Mouse (Mus musculus) thymus, adult 2 months (tissue): ENCODE data around the gene Cldn18.

Experiments
- CTCF ChIP-seq: fragments of 200-500 bp; IDR thresholded peaks from 2 replicates; pipeline ENCODE4 v1.5.1; 2012; ENCODE audit warnings: mild to moderate bottlenecking, control low read depth, low read length, moderate library complexity, borderline replicate concordance; ENCODE audit not compliant: control insufficient read depth, poor library complexity, insufficient read depth; ENCODE audit errors: extremely low read depth
- POLR2A ChIP-seq: fragments of 200-500 bp; IDR thresholded peaks from 2 replicates; pipeline ENCODE4 v1.6.1; 2012; ENCODE audit warnings: mild to moderate bottlenecking, low read length, control low read depth, moderate library complexity; ENCODE audit not compliant: control insufficient read depth, poor library complexity, insufficient read depth; ENCODE audit errors: extremely low read depth

- no peak for TF ChIP-seq POLR2A
- TF ChIP-seq CTCF = no peak
These were observed 10.8 kb upstream of the Cldn18 start for GRCm38 (mm10) chr9:99727819-99728218.
